Mouse (Mus musculus) embryonic fibroblast, embryonic 13.5 days (primary cell): Measurements from ENCODE around the gene Amhr2.

Experiments used
- CTCF ChIP-seq: IDR thresholded peaks from 2 replicates; pipeline ENCODE4 v1.5.1; 2011; ENCODE audit warnings: mild to moderate bottlenecking, control low read depth, low read length, moderate library complexity, borderline replicate concordance; ENCODE audit not compliant: insufficient read depth
- POLR2A ChIP-seq: IDR thresholded peaks from 2 replicates; pipeline ENCODE4 v1.6.1; 2011; ENCODE audit warnings: low read depth, mild to moderate bottlenecking, control low read depth, low read length, moderate library complexity

DNA sequence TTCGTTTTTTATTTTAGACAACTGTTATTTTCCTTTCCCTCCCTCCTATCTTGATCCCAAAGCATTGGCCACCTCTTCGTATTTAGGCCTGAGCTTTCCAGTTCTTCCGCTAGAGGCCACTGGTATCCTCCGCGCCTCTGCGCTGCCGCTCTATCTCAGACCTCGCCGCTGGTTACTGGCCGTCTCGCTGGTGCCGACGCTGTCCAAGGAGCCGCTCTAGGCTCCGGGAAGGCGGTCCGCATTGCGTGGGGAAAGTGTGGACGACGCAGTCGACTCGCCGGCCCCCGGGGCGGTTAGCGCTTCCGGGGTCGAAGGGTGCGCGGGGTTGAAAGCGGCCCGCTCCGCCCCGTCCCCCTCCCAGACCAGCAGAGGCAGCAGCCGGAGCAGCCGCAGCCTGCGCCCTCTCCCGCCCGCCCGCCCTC is 25.0 kb downstream of the Amhr2 start, which contains the start of gene Pcbp2:
- TF ChIP-seq POLR2A = peak; percentile 50; the same call in 1 of the 2 replicates
- peak; percentile 62 for TF ChIP-seq CTCF
